Mouse (Mus musculus) induced T-regulatory cell, adult 2 months (primary cell): ENCODE data around the gene Gm9945.

Source experiments
- DNase-seq: peaks from one replicate; pipeline ENCODE4 v3.0.0-alpha.2; 2012; ENCODE audit warnings: low read depth

Gm9945 gene

DNA sequence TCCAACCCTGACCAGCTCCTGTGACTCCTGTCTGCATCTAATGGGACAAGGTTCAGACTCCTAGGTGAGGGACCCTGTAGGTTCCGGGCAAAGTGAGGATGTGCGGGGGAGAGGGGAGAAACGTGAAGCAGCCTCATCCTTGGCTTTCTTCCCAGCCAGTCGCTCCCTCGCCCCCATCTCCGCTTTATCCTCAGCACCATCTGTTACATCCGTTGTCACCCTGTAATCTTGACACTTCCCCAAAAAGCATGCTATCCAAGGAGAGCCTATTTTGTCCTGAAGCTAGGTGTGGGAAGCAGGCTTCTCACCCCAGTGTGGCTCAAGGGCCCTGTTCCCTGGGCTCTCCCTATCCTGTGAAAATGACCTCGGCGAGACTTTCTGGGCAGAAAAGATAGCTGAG lies 43.0 kb downstream of the Gm9945 start:
- DNase-seq, result no peak

DNA sequence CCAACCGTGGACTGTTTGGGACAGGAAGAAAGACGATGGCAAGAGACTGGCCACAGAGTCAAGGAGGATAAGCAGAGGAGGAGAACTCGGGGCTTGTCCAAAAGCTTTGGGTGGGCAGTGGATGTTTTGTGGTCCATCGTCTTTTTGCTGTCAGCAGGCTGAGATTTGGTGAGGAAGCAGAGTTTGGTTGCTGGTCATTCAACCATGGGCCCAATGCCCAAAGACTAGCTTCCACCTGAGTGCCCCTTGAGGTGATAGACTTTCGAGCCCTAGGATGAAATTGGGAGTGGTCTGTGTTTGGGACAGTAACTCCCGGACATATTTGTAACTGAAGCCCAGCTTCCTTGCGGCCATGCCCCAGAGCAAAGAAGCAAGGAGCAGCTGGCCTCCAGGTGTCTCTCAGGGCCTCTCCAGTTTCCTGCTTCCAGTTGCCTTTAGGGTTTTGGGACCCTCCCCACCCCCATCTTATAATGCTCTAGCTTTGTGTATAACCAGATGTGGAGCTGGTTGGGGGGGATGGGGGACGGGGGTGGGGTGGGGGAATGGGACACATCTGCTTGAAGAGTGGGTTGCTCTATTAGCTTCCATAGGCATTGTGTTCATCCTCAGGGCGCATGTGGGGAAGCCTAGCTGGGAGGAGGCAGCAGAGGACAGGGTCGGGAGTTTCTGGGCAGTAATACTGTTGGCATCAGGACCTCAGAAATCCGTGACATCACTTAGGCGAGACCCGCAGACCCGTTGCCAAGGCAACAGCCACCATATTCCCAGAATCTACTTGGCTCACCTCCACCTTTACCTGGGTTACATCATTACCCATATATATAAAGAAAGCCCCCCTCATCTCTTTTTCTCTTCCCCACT lies 43.8 kb downstream of the Gm9945 start:
- no peak for DNase-seq

DNA sequence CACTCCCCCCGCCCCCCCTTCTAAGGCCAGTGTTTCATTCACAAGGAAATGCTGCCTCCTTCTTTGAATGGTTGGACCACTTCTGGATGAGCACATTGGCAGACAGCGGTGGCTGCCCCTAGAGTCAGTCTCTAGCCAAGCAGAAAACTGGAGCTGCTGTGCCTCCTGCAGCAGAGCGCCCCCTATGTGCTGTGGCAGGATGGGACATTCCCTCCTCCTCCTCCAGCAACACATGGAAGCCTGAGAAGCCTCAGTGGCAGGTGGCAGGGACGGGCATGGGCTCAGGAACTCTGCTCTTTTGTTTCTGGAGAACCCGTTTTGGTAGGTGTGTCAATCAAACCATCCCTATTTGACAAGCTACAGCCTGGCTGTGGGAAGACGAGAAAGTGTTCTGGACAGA lies 44.9 kb downstream of the Gm9945 start:
- DNase-seq, result peak; percentile 34

- no peak for DNase-seq
These were observed 45.5 kb downstream of the Gm9945 start for GRCm38 (mm10) chr11:53525461-53525860.

DNA sequence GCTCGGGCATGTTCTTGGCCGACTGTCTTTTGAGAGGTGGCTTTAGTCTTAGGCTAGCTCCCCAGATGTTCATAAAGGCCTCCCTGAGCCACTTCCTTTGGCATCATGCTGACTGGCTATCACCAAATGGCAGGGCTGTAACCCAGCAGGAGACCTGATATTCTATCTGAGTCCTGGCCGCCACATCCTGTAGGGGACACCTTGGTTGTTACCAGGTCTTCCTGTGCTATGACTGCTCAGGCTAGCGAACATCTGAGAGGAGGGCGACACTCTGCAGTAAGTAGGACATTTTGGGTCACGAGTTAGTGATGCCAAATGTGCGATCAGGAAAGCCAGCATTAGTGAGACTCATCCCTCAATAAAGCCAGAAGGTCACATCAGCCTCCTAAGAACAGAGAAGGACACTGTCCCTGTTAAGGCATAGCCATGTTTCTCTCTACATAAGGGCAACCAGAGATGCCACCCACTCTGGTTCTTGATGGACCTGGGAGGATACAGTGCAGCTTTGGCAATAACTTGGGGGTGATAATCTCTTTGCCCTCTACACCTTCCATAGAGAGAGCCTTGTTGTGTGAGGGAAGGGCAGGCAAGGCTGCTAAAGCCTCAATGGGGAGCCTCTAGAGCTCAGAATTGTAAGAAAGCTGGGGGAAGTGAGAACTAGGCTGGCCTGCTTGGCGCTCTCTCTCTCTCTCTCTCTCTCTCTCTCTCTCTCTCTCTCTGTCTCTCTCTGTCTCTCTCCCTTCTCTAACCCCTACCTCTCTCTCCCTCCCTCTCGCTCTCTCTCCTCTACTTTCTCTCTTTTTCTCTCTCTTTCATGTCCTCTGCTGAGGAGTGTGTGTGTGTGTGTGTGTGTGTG lies 48.7 kb downstream of the Gm9945 start:
- DNase-seq, result no peak

- no peak for DNase-seq
These were observed 49.2 kb downstream of the Gm9945 start for GRCm38 (mm10) chr11:53529253-53529557.

- no peak for DNase-seq
These were observed 50.0 kb downstream of the Gm9945 start for GRCm38 (mm10) chr11:53530001-53530400.
